Mouse (Mus musculus): Measurements from ENCODE around the gene Nphp3.

Nphp3 gene

GRCm38 (mm10) chr9:104064571-104064970 lies 62.2 kb downstream of the Nphp3 start:
- DNase-seq (ENCODE audit: low spot score) = no peak

- no peak for DNase-seq (ENCODE audit: low spot score)
Observed at GRCm38 (mm10) chr9:104070241-104070640, 67.9 kb downstream of the Nphp3 start.

DNA sequence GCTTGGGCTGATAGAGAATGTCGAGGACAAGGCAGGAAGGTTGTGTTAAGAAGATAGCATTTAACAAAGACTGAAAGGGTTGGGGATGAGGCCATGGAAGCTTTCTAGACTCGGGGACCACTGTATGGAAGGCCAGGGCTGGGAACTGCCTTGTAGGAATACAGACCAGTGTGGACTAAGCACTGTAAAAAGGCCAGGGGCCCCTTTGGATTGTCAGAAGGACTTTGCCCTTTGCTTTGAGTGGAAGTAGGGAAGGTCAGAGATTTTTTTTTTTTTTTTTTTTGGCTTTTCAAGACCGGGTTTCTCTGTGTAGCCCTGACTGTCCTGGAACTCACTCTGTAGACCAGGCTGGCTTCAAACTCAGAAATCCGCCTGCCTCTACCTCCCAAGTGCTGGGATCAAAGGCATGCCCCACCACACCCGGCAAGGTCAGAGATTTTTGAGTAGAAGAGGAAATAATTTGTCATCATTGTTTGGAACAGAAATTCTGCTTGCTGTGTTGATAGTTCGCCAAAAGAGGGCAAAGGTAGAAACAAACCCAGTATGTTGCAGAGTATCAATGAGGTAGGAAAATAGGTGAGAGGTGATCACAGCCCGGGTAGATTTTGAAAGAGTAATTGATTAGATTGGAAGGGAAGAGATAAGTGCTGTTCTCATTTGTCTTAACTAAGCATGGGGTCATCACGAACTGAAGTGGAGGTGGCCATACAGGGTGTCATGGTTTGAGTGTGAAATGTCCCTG lies 68.7 kb downstream of the Nphp3 start:
- no peak for DNase-seq (ENCODE audit: low spot score)

DNA sequence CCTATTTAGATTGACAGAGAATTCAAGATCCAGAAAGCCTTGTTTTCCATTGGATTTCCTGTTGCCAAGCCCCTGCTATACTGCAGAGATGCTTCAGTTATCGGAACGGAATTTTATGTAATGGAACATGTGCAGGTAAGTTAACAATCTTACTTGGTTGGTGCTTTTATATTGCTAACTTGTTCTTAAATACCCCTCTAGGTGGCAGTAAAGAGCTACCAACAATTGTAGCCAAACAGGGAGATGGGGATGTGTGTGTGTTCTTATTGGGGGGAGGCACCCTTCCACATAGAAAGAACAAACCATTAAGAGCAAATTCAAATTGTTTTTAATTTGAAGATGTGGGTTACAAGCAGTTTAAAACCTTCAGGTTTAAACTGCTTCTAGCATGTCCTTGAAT lies 73.5 kb downstream of the Nphp3 start:
- no peak for DNase-seq (ENCODE audit: low spot score)

GRCm38 (mm10) chr9:104078780-104079179 lies 76.4 kb downstream of the Nphp3 start:
- no peak for DNase-seq (ENCODE audit: low spot score)

DNA sequence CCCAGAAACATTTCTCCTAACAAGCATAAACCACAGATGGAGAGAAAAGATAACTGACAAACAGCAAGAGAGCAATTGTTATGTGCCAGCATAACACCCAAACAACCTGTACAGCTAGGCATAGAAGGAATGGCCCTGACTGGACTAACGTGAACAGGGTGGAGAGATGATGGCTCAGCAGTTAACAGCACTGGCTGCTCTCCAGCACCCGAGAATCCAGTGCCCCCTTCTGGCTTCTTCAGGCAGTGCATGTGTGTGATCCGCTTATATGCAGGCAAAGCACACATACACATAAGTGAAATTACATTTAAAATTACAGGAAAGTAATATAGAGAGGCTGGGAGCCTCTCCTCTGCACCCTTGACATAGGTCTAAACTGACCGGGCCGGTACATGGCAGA lies 77.0 kb downstream of the Nphp3 start:
- peak; percentile 37 for DNase-seq (ENCODE audit: low spot score)

DNA sequence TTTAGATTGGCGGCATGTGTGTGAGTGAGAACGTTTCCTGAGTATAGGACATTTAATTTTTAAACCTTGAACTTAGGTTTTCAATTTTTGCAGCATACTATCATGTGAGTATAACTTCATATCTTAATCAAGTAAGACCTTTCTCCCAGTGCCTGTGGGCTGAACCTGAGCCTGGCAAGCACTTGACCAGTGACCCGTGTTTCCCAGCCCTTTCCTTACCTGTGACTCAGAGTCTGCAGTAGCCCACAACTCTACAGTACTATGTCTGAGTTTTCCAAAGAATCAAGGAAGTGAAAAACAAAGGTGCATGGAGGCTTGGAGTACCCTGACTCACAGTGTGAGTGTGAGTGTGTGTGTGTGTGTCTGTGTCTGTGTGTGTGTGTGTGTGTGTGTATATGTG lies 77.7 kb downstream of the Nphp3 start:
- no peak for DNase-seq (ENCODE audit: low spot score)

GRCm38 (mm10) chr9:104085730-104086429 lies 83.5 kb downstream of the Nphp3 start:
- no peak for DNase-seq (ENCODE audit: low spot score)

DNA sequence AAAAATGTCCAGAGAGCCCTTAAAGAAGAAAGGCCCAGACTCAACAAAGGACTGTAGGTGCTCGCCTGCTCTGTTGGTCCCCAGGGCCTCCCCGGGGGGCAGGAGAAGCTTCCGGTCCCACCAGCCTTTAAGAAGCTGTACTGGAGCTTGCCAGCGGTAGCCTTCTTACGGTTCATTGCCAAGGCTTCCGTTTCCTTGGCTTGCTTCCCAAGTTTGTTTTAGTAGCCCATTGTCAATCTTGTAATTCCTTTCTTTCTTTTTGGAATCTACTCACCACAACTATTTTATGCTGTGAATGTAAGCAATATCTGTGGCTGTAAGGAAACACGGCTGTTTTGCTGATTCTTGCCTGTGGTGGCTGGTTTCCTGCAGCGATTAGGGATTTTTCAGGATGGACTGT lies 86.2 kb downstream of the Nphp3 start:
- peak; percentile 18 for DNase-seq (ENCODE audit: low spot score)

DNA sequence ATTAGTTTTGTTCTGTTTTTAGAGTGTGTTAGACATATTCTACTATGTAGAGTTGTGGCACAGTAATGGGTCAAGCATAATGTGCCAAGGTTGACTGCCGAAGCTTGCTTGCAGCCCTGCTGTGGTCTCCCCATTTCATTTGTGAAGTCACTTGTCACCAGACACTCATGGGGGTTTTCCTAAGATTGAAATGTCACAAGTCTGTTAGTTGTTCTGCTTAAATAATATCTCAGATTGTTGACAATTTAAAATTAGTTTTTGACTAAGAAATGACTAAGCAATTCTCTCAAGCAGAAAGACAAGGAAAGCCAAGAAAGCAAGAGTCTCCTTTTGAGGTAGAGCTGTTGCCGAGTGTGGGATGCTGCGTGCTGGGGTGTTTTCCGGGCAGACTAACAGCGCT lies 90.6 kb downstream of the Nphp3 start:
- no peak for DNase-seq (ENCODE audit: low spot score)
